Mouse (Mus musculus) heart, embryonic 12.5 days (tissue): ENCODE measurements around the gene H2-Ab1. TPM values are rescaled to one million over a fixed set of nuclear protein-coding genes. Genes with fewer than 3 reads are reported as not detected.
"Not testable (repeated sequence)": the region's sequence is repeated elsewhere in the genome, so short reads cannot be mapped to it uniquely, and the experiment has no call there.

ENCODE experiments used
- ATAC-seq: fragments of 200-750 bp; cut with Nextera tagmentation; 2 replicates; pipeline ENCODE4 v1.8.0; 2017; ENCODE audit warnings: moderate TSS enrichment, moderate library complexity; ENCODE audit not compliant: insufficient number of reproducible peaks, low FRiP score
- H3K27ac ChIP-seq: fragments of 300-500 bp; sonication (generic); 2 replicates; pipeline ENCODE4 v1.5.1; 2016; ENCODE audit warnings: mild to moderate bottlenecking, moderate library complexity; ENCODE audit not compliant: poor library complexity, severe bottlenecking
- H3K27me3 ChIP-seq: fragments of 300-500 bp; sonication (generic); replicated peaks from 2 replicates; pipeline ENCODE4 v1.6.1; 2016; ENCODE audit warnings: mild to moderate bottlenecking, moderate library complexity
- H3K36me3 ChIP-seq: fragments of 300-500 bp; sonication (generic); 2 replicates; pipeline ENCODE4 v1.6.1; 2016; ENCODE audit warnings: mild to moderate bottlenecking, moderate library complexity
- H3K4me1 ChIP-seq: fragments of 300-500 bp; sonication (generic); replicated peaks from 2 replicates; pipeline ENCODE4 v1.6.1; 2016; ENCODE audit warnings: mild to moderate bottlenecking
- H3K4me2 ChIP-seq: fragments of 300-500 bp; sonication (generic); 2 replicates; pipeline ENCODE4 v1.6.1; 2016; ENCODE audit warnings: mild to moderate bottlenecking, moderate library complexity
- H3K4me3 ChIP-seq: fragments of 300-500 bp; sonication (generic); 2 replicates; pipeline ENCODE4 v1.5.1; 2016; ENCODE audit warnings: mild to moderate bottlenecking
- H3K9ac ChIP-seq: fragments of 300-500 bp; sonication (generic); 2 replicates; pipeline ENCODE4 v1.6.1; 2016; ENCODE audit warnings: mild to moderate bottlenecking, moderate library complexity
- H3K9me3 ChIP-seq: fragments of 300-500 bp; sonication (generic); replicated peaks from 2 replicates; pipeline ENCODE4 v1.6.1; 2016; ENCODE audit warnings: mild to moderate bottlenecking, moderate library complexity
- WGBS: fragments of 180-500 bp; shearing (Covaris S2); methylation state at CpG from one replicate; pipeline ENCODE4 v1.1.7; 2016; 5-methylcytosine and 5-hydroxymethylcytosine counted together
- polyA plus RNA-seq: library from polyadenylated mRNA; unstranded; fragments of >200 nt; fragmentation: Nextera tagmentation; extraction: Ambion mirVana; gene quantifications from 2 replicates; pipeline ENCODE4 v1.2.1, GENCODE M21; 2016

The H2-Ab1 gene
- polyA plus RNA-seq, 1 experiment from 2014 or later = 15.2 TPM

GRCm38 (mm10) chr17:34308161-34308560 is 50.7 kb downstream of the H2-Ab1 start:
- no peaks in the 10 kb centered on the region for H3K4me1 ChIP-seq
- WGBS = 77% methylated on average over 4 of the region's 4 CpGs
- H3K9me3 ChIP-seq = no peaks in the 10 kb centered on the region
- H3K27me3 ChIP-seq = peaks cover 5% of the 10 kb centered on the region; the same call in 1 of the 2 replicates
- no peak for ATAC-seq
- H3K36me3 ChIP-seq = no peaks in the 10 kb centered on the region
- H3K4me3 ChIP-seq = no peak overlapping the region
- H3K4me2 ChIP-seq = no peak overlapping the region
- H3K27ac ChIP-seq = no peak overlapping the region
- no peak overlapping the region for H3K9ac ChIP-seq

- peak overlapping the region; percentile 72 for H3K9ac ChIP-seq
- H3K4me2 ChIP-seq = peak overlapping the region; percentile 81
- peaks cover 5% of the 10 kb centered on the region; the same call in 1 of the 2 replicates for H3K27me3 ChIP-seq
- 0 out of 2 replicates have a peak overlapping the region, but pooled peaks have one; percentile 19 for H3K27ac ChIP-seq
- peak overlapping the region; percentile 60 for H3K4me3 ChIP-seq
- H3K4me1 ChIP-seq = no peaks in the 10 kb centered on the region
- WGBS = 30% methylated on average over 10 of the region's 10 CpGs
- ATAC-seq = no peak
- no peaks in the 10 kb centered on the region for H3K9me3 ChIP-seq
- no peaks in the 10 kb centered on the region for H3K36me3 ChIP-seq
These were observed 51.7 kb downstream of the H2-Ab1 start for GRCm38 (mm10) chr17:34309225-34309624.

GRCm38 (mm10) chr17:34309683-34310385 is 52.3 kb downstream of the H2-Ab1 start:
- Histone ChIP-seq H3K4me2 (peak overlapping the region; percentile 81), H3K27ac (0 out of 2 replicates have a peak overlapping the region, but pooled peaks have one; percentile 19), H3K4me3 (peak overlapping the region; percentile 60), H3K4me1 (no peaks in the 10 kb centered on the region), H3K9me3 (no peaks in the 10 kb centered on the region), H3K27me3 (peaks cover 5% of the 10 kb centered on the region; the same call in 1 of the 2 replicates), H3K36me3 (no peaks in the 10 kb centered on the region), H3K9ac (peak overlapping the region; percentile 72)
- peak; percentile 72 for ATAC-seq
- WGBS = 23% methylated on average over 38 of the region's 38 CpGs

- H3K4me2 ChIP-seq, H3K36me3 ChIP-seq, ATAC-seq, H3K9ac ChIP-seq, H3K4me1 ChIP-seq, H3K9me3 ChIP-seq, H3K27ac ChIP-seq, H3K4me3 ChIP-seq, H3K27me3 ChIP-seq: not testable (repeated sequence)
- 64% methylated on average over 3 of the region's 3 CpGs for WGBS
These were observed 53.0 kb downstream of the H2-Ab1 start for GRCm38 (mm10) chr17:34310526-34310925.

- Histone ChIP-seq H3K4me2 (no peak overlapping the region), H3K36me3 (no peaks in the 10 kb centered on the region), H3K4me3 (no peak overlapping the region), H3K4me1 (no peaks in the 10 kb centered on the region), H3K9me3 (no peaks in the 10 kb centered on the region), H3K27ac (no peak overlapping the region), H3K27me3 (peaks cover 5% of the 10 kb centered on the region; the same call in 1 of the 2 replicates), H3K9ac (no peak overlapping the region)
- ATAC-seq = no peak
- 74% methylated on average over 1 of the region's 1 CpGs for WGBS
These were observed 54.7 kb downstream of the H2-Ab1 start for GRCm38 (mm10) chr17:34312185-34312584.

- no peak overlapping the region for H3K9ac ChIP-seq
- H3K36me3 ChIP-seq = no peaks in the 10 kb centered on the region
- 0 out of 2 replicates have a peak, but pooled peaks cover under 1% of the 10 kb centered on the region for H3K27me3 ChIP-seq
- ATAC-seq = no peak
- 36% methylated on average over 3 of the region's 3 CpGs for WGBS
- no peaks in the 10 kb centered on the region for H3K9me3 ChIP-seq
- H3K4me2 ChIP-seq = no peak overlapping the region
- H3K4me3 ChIP-seq = no peak overlapping the region
- H3K27ac ChIP-seq = no peak overlapping the region
- no peaks in the 10 kb centered on the region for H3K4me1 ChIP-seq
These were observed 55.9 kb downstream of the H2-Ab1 start for GRCm38 (mm10) chr17:34313393-34313792.

- Histone ChIP-seq H3K9me3 (no peaks in the 10 kb centered on the region), H3K4me3 (no peak overlapping the region), H3K4me2 (no peak overlapping the region), H3K4me1 (no peaks in the 10 kb centered on the region), H3K27ac (no peak overlapping the region), H3K9ac (no peak overlapping the region), H3K27me3 (no peaks in the 10 kb centered on the region), H3K36me3 (no peaks in the 10 kb centered on the region)
- 61% methylated on average over 9 of the region's 9 CpGs for WGBS
- no peak for ATAC-seq
These were observed 56.8 kb downstream of the H2-Ab1 start for GRCm38 (mm10) chr17:34314286-34314685.

- no peaks in the 10 kb centered on the region for H3K36me3 ChIP-seq
- no peak overlapping the region for H3K27ac ChIP-seq
- H3K4me3 ChIP-seq = no peak overlapping the region
- no peaks in the 10 kb centered on the region for H3K27me3 ChIP-seq
- H3K9ac ChIP-seq = no peak overlapping the region
- H3K4me2 ChIP-seq = no peak overlapping the region
- H3K4me1 ChIP-seq = no peaks in the 10 kb centered on the region
- 59% methylated on average over 1 of the region's 1 CpGs for whole genome bisulfite sequencing
- ATAC-seq = no peak
- H3K9me3 ChIP-seq = no peaks in the 10 kb centered on the region
These were observed 58.0 kb downstream of the H2-Ab1 start for GRCm38 (mm10) chr17:34315512-34315911.

- Histone ChIP-seq H3K9ac (no peak overlapping the region), H3K36me3 (no peaks in the 10 kb centered on the region), H3K4me2 (no peak overlapping the region), H3K4me1 (no peaks in the 10 kb centered on the region), H3K27ac (no peak overlapping the region), H3K4me3 (no peak overlapping the region), H3K27me3 (no peaks in the 10 kb centered on the region), H3K9me3 (no peaks in the 10 kb centered on the region)
- 71% methylated on average over 2 of the region's 2 CpGs for WGBS
- no peak for ATAC-seq
These were observed 59.2 kb downstream of the H2-Ab1 start for GRCm38 (mm10) chr17:34316697-34317096.

GRCm38 (mm10) chr17:34317275-34317674 is 59.8 kb downstream of the H2-Ab1 start:
- Histone ChIP-seq H3K4me2 (no peak overlapping the region), H3K36me3 (no peaks in the 10 kb centered on the region), H3K4me3 (no peak overlapping the region), H3K27me3 (no peaks in the 10 kb centered on the region), H3K27ac (no peak overlapping the region), H3K4me1 (no peaks in the 10 kb centered on the region), H3K9me3 (no peaks in the 10 kb centered on the region), H3K9ac (no peak overlapping the region)
- WGBS = 15% methylated on average over 2 of the region's 2 CpGs
- no peak for ATAC-seq
